Mouse (Mus musculus): ENCODE data around the gene Slc11a1.

Gene Slc11a1

GRCm38 (mm10) chr1:74353453-74354229 lies 21.4 kb upstream of the Slc11a1 start:
- DNase-seq: no peak

DNA sequence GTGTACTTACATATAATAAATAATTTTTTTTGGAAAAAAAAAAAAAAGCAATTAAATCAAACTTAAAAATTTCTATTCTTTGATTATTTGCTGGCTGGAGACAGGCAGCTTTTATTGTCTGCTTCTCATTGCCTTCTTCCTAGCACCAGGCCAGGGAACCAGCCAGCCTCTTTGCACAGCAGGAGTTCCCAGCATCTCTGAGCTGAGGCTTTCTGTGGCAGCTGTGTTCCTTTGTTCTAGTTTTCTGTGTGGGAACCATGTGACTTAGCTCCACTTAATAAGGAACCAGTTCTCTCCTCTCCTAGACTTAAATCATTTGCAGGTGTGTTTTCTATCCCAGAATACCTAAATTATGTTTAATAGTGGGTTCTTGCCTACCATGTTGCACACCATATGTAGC lies 17.5 kb upstream of the Slc11a1 start:
- no peak for DNase-seq

- DNase-seq: no peak
These were observed 15.0 kb upstream of the Slc11a1 start for GRCm38 (mm10) chr1:74359952-74360517.

GRCm38 (mm10) chr1:74361812-74362211 lies 13.2 kb upstream of the Slc11a1 start, which contains the start of gene Catip:
Gene Catip (plus strand): TSS chr1:74362108.
- DNase-seq: peak; percentile 87

DNA sequence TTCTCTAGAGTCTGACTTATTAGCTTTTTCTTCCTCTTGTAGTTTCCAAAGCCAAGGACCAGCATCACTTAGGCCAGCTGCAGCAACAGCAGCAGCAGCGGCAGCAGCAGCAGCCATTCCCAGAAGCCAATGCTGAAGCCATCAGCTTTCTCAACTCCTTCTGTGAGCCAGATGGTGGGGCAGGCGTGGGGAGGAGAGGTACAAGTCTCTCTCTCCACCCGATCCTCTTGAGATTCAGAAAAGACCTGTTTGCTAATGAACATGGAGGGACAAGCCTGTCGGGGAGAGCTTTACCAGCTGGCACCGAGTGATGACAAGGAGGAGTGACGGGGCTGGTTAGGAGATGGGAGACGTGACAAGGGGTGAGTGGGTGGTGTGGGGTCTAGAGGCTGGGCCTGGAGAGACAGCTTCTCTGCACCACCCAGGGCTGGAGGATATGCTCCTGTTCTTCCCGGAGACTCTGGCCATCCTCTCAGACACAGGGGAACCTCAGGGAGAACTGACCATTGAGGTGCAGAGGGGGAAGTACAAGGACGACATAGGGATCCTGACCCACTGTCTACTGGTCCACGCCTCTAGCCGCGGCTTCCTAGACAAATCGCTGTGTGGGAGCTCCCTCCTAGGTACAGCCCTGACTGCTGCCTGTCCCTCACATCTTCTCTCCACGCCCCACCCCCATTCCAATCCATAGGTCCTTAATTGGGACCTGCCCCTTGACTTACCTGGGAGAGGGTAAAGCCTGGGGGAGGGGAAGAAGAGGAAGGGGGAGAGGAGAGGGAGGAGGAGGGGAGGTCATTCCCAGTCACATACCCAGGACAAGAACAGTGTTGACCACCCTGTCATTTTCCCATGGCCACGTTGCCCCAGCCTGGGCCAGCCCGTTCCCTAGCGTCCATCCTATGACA lies 12.4 kb upstream of the Slc11a1 start:
- no peak for DNase-seq

GRCm38 (mm10) chr1:74363437-74363836 lies 11.6 kb upstream of the Slc11a1 start:
- no peak for DNase-seq

GRCm38 (mm10) chr1:74364270-74364669 lies 10.7 kb upstream of the Slc11a1 start:
- DNase-seq: no peak

DNA sequence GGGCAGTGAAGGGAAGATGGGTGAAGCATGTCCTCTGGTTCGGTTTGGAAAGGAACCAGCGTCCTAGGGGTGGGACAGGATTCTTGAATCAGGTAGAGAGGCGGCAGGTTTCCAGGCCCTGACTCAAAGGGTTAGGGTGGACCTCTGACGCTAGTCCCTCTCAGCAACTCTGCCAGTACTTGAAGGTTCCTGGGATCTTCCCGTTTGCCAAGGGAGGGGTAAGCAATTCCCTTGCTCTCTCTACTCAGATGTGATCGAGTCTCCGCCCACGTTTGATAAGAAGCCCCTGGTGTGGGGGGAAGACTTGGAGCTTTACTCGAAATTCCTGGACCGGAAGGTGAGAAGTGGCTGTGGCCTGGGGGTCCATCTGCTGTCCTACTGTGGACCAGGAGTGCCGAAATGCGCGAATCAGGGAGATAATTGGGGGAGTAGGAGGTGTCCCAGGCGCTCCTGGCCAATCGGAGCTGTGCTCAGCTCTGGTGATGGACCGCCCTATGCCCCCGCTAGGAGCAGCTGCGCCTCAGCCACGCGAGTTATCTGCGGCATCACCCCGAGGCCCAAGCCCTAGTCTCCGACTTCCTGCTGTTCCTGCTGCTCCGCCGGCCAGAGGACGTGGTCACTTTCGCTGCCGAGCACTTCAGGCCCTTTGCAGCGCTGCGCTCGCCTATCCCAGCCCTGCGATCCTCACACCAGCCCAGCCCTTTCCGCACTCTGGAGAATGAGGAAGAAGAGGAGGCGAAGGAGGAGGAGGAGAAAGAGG lies 6.9 kb upstream of the Slc11a1 start:
- no peak for DNase-seq

DNA sequence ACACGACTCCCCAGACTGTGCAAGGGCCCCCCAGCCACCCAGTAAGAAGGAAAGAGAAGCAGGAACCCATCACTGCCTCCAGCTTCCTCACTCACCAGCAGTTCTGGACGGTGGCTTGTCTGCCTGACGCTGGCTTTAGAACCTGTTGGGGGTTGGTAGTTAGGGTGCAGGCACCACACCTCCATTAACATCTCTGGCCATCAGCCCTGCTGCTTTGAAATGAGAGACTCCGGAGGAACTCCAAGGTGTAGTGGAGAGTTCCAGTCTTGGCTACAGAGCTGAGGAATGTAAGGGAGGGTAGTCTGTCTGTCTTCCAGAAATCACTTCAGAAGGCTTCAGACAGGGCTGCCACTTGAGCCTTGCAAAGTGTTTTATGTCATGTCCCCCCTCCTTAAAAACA lies 5.0 kb upstream of the Slc11a1 start:
- DNase-seq: no peak

GRCm38 (mm10) chr1:74373372-74373771 lies 1.6 kb upstream of the Slc11a1 start:
- no peak for DNase-seq

DNA sequence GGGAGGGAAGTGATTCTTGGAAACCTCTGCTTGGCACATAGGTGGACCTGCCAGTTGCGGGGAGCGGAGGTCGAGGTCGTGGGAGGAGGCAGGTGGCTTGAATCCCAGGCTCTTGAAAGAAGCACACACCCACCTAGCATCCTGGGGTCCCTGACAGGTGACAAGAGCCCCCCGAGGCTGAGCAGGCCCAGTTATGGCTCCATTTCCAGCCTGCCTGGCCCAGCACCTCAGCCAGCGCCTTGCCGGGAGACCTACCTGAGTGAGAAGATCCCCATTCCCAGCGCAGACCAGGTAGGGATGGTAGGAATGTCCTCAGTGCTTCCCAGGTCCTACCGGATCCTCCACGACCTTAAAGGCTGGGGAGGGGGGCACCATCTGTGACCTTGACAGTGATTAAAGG lies 566 bp downstream of the Slc11a1 start:
- DNase-seq: no peak

DNA sequence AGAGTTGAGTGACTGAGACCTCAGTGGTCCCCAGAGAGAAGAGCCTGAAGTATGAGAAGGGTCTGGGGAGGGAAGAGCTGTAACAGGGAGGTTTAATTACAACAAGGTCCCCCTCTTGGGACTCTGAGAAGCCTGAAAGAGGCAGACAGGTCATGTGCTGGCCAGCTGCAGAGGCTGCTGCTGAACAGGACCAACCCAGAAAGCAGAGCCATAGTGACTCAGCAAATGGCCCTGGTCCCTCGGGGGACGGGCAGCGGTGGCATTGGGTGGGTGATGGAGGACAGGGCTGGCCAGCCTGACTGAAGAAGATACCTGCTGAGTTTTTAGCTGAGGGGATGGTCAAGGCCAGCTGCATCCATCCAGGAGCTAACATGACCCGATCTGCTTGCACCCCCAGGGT lies 1.4 kb downstream of the Slc11a1 start:
- no peak for DNase-seq

- DNase-seq: no peak
These were observed 4.1 kb downstream of the Slc11a1 start for GRCm38 (mm10) chr1:74379058-74379504.

- no peak for DNase-seq
These were observed 5.5 kb downstream of the Slc11a1 start for GRCm38 (mm10) chr1:74380484-74380883.

DNA sequence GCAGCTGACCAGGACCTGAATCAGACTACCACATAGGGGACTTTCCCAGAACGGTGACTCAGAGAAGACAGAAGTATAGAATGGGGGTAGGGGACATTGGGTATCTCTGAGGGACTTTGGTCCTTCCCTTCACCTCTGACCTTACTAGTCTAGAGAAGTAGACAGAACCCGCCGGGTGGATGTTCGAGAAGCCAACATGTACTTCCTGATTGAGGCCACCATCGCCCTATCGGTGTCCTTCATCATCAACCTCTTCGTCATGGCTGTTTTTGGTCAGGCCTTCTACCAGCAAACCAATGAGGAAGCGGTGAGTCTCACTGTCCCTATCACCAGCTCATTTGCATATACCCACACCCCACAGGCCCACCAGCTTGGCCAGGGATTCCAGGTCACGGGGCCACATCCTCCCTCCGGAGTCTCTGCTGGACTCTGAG lies 6.6 kb downstream of the Slc11a1 start:
- no peak for DNase-seq

DNA sequence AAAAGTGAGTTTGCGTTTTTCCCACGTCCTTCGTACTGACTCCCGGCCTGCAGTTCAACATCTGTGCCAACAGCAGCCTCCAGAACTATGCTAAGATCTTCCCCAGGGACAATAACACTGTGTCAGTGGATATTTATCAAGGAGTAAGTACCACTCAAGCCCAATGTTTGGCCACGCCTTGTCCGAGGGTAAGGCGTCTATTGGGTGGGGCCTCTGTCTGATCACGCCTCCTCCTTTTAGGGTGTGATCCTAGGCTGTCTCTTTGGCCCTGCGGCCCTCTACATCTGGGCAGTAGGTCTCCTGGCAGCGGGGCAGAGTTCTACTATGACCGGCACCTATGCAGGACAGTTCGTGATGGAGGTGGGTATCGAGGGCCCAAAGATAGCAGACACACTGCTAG lies 8.4 kb downstream of the Slc11a1 start:
- no peak for DNase-seq

DNA sequence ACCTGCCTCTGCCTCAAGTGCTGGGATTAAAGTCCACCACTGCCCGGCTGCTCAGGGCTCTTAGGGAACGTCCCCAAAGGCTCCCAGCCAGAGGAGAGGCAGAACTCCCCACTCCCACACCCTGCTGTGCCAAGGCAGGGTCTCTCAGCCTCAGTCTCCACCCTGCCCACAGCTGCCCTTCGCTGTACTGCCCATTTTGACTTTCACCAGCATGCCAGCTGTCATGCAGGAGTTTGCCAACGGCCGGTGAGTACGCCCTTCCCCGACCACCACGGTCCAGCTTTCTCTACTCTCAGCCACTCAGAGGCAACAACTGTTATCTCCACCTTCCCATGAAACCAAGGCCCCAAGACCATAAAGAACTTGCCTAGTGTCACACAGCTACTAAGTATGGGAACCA lies 9.5 kb downstream of the Slc11a1 start:
- DNase-seq: no peak

DNA sequence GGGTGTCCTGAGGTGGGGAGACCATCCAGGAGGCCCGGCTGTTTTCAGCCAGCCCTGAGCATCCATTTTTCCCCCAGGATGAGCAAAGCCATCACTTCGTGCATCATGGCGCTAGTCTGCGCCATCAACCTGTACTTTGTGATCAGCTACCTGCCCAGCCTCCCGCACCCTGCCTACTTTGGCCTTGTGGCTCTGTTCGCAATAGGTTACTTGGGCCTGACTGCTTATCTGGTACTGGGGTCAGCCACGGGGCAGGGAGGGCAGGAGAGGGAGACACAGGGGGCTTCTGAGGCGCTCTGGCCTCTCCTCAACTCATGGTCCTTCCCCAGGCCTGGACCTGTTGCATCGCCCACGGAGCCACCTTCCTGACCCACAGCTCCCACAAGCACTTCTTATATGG lies 10.1 kb downstream of the Slc11a1 start:
- peak; percentile 40 for DNase-seq

- no peak for DNase-seq
These were observed 10.5 kb downstream of the Slc11a1 start for GRCm38 (mm10) chr1:74385531-74385930.

GRCm38 (mm10) chr1:74386363-74386713 lies 11.3 kb downstream of the Slc11a1 start:
- no peak for DNase-seq

- DNase-seq: peak; percentile 95
These were observed 11.9 kb downstream of the Slc11a1 start for GRCm38 (mm10) chr1:74386714-74387385.

- DNase-seq: no peak
These were observed 12.5 kb downstream of the Slc11a1 start for GRCm38 (mm10) chr1:74387386-74387988.
